Mouse (Mus musculus) frontal cortex, adult 2 months (tissue): Measurements from ENCODE around the gene Gm17654. TPM values are rescaled to one million over a fixed set of nuclear protein-coding genes. Genes with fewer than 3 reads are reported as not detected.
"Not testable (repeated sequence)": the region's sequence is repeated elsewhere in the genome, so short reads cannot be mapped to it uniquely, and the experiment has no call there.

Experiments
- DNase-seq, 2 experiments: peaks; one replicate each; pipeline ENCODE4 v3.0.0; 2022; ENCODE audit warnings: low spot score in 1 of 2; ENCODE audit errors: extremely low spot score in 1 of 2
- polyA plus RNA-seq: library from polyadenylated mRNA; depleted of rRNA; stranded (reverse); fragments of >200 nt; gene quantifications from 2 replicates; pipeline ENCODE4 v1.2.3, GENCODE M21; 2012; rRNA removed

Gm17654 gene
- polyA plus RNA-seq = not detected in 2 replicates

DNA sequence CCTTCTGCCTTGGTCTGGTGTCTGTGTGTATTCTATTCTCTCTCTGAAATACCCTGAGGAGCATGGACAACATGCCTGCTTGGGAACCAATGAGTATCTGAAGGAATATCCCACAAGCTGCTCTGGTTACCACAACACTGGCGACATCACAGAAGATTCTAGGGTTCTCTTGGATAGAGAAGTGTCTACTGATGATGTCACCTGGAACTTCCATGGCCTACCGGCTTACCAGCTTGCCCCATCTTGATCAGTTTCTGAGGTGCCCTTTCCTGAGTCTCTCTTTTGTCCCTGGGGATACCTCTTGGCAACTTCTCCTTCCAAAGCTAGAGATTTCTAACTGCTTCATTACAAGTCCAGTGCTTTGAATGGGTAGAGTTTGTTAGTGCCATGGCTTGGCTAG, at the start of gene Gm17654:
Gene Gm17654, minus strand, starts transcription at position 101 of the 400 bp plus-strand sequence.
- DNase-seq = not testable (repeated sequence)

DNA sequence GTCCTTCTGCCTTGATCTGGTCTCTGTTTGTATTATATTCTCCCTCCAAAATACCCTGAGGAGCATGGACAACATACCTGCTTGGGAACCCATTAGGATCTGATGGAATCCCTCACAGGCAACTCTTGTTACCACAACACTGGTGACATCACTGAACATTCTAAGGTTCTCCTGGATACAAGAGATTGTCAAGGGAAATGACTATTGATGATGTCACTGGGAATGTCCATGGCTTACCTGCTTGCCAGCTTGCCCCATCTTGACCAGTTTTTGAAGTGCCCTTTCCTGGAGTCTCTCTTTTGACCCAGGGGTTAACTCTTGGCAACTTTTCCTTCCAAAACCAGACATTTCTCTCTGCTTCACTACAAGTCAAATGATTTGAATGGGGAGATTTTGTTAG, 29.0 kb upstream of the Gm17654 start, which contains the start of gene Gm10375:
Gene Gm10375, minus strand, starts transcription at position 101 of the 400 bp plus-strand sequence.
- not testable (repeated sequence) for DNase-seq

- DNase-seq = not testable (repeated sequence)
These were observed 977 bp downstream of the Gm17654 start for GRCm38 (mm10) chr14:43577969-43578368.

DNA sequence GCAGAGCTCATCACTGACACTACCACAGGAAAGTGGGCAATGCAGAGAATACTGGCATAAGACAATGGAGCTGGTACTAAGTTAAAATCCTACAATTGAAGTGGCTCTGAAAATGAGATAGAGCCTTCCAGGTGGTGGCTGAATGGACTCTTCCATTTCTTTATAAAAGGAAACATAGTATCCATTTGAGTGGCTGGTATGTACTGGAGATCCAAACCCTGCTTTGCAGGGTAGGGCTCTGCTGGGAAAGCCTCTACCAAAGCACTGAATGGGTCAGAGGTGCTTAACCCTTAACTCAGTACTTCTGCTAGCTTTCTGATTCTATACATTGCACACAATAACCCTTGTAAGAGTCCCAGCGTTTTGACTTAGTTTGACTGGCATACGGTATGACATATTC, 26.7 kb downstream of the Gm17654 start:
- DNase-seq = not testable (repeated sequence)

GRCm38 (mm10) chr14:43546281-43546680, 32.7 kb downstream of the Gm17654 start:
- DNase-seq = not testable (repeated sequence)

DNA sequence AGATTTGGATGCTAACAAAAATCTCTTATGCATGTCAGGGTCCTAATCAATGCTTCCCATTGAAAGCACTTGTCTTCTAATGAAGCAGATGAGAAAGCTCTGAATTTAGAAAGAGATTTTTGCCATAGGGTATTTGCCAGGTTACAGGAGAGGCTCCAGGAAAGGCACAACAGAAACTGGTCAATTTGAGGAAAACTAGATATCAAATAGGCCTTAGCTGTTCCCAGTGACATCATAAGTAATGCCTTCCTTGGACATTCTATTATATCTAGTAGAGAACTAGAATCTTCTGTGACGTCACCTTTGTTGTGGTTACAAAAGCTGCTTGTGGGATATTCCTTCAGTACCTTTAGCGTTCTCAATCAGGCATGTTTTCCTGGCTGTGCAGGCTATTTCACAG, 35.7 kb downstream of the Gm17654 start, which contains the start of gene Gm5799:
Gene Gm5799, plus strand, starts transcription at position 301 of the 400 bp plus-strand sequence.
- DNase-seq = not testable (repeated sequence)

DNA sequence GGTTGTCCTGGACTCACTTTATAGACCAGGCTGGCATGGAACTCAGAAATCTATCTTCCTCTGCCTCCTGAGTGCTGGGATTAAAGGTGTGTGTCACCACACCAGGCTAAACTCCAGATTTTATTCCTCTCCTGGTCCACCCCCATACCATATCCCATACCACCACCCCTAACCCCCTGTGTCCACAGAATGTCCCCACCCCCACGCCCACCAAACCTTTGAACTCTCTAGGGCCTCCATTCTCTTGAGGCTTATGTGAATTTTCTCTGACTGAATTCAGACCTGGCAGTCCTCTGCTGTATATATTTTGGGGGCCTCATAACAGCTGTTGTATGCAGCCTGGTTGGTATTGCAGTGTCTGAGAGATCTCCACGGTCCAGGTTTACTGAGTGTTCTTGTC, 40.8 kb downstream of the Gm17654 start:
- DNase-seq = not testable (repeated sequence)

GRCm38 (mm10) chr14:43532387-43532786, 46.6 kb downstream of the Gm17654 start:
- not testable (repeated sequence) for DNase-seq

- not testable (repeated sequence) for DNase-seq
These were observed 46.9 kb downstream of the Gm17654 start for GRCm38 (mm10) chr14:43532011-43532383.

DNA sequence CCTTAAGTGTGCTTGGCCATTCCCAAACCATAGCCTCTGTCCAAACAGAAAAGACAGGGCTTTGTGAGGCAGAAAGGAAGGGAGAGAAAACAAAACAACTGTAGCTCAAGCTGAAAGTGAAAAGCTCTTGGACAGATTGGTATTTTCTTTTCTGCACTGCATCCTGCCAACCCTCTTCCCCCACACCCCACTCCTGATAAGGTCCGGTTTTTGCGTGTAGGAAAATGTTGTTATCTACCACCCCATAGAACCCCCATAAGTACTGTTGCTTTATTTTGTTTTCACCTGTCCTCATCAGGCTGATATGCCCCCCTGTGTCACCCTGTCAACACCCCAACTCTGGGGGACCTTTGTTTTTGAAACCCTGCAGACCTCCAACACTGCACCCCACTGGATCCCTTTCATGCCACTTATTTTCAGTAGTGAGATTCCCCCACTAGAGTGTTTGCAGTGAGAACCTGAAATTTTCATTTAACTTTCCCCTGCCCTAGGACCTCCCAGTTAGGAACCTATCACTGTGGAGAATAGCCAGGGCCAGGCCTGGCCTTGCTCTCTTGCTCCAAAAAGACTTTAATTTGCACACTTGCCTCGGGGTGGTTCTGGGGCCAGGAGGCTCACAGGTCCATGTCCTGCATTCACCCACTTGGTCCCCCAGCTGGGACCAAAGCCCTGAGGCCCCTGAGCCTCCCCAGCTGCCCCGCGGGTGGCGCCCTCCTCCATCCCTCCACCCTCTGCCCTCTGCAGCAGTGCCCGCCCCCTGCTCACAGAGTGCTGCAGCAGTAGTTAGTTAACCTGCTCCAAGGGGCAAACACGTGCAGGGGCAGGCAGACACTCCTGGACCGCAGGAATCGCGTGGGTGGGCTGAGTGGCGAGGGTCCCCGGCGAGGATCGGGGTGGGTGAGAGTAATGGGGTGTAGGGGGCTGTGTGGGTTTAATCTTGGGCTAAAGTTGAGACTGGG, 47.6 kb downstream of the Gm17654 start:
- not testable (repeated sequence) for DNase-seq

Other genes starting within 250 kb of the Gm17654 start
- gene 1700001F09Rik, start 231.3 kb downstream of the Gm17654 start, polyA plus RNA-seq = not detected in 2 replicates
- not detected in 2 replicates for gene Gm8138, start 162.8 kb downstream of the Gm17654 start, polyA plus RNA-seq
- 0.11 and 0.12 TPM in 2 replicates for gene Gm5799, start 35.6 kb downstream of the Gm17654 start, polyA plus RNA-seq
- not detected in 2 replicates for gene Gm10375, start 28.9 kb upstream of the Gm17654 start, polyA plus RNA-seq
- not detected in 2 replicates for gene Gm8165, start 98.1 kb upstream of the Gm17654 start, polyA plus RNA-seq
- gene Gm7324, start 118.7 kb upstream of the Gm17654 start, polyA plus RNA-seq = 0.40 and 0.44 TPM in 2 replicates
- not detected in 2 replicates for gene Gm16506, start 148.3 kb upstream of the Gm17654 start, polyA plus RNA-seq
- gene Gm6526, start 168.7 kb upstream of the Gm17654 start, polyA plus RNA-seq = not detected in 2 replicates
- gene Gm8180, start 205.6 kb upstream of the Gm17654 start, polyA plus RNA-seq = not detected in 2 replicates